Mouse (Mus musculus) thymus, postnatal 10 days (tissue): ENCODE data around the gene Arhgap31.

Source experiments
- DNase-seq, 2 experiments: peaks; one replicate each; pipeline ENCODE4 v3.0.0; 2021; ENCODE audit warnings: low spot score in 2 of 2

The Arhgap31 gene

GRCm38 (mm10) chr16:38652653-38653052 is 60.4 kb downstream of the Arhgap31 start:
- DNase-seq, result no peak

- DNase-seq, result no peak
These were observed 61.3 kb downstream of the Arhgap31 start for GRCm38 (mm10) chr16:38651721-38652231.

DNA sequence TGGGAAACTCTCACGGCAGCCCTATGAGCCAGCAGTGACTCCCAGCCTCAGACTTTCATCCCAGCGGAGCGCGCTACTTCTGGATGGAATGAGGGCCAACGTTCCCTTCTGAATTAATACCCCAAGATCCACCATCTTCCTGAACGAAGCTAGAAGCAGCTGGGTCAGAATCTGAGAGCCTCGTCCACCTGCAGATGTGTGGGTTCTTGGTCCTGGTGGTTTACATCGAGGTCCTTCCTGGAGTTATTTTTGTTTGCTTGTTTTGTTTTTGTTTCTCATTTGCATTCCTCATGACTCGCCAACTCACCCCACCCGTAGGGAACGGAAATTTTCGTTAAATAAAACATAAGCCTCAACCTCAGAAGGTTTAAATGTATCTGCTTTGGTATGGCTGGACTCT is 61.8 kb downstream of the Arhgap31 start:
- DNase-seq, result no peak

DNA sequence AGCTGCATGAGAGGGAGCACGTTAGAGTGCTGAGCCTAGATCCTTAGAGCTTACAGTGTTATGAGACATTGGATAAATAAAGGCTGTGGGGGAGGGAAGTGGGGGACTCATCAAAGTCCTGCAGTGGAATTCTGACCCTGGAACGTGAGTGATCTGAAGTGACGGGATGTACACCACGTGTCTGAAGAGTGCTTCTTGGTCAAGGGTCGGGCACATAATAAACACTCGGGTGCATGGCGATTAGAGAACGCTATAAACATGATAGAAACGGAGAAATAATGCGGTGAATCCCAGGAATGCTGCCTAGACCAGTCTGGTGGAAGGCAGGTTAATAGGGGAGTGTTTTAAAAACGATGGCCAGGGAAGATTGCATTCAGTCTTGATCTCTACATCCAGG is 63.6 kb downstream of the Arhgap31 start:
- no peak for DNase-seq

- no peak for DNase-seq
These were observed 64.2 kb downstream of the Arhgap31 start for GRCm38 (mm10) chr16:38648783-38649430.

DNA sequence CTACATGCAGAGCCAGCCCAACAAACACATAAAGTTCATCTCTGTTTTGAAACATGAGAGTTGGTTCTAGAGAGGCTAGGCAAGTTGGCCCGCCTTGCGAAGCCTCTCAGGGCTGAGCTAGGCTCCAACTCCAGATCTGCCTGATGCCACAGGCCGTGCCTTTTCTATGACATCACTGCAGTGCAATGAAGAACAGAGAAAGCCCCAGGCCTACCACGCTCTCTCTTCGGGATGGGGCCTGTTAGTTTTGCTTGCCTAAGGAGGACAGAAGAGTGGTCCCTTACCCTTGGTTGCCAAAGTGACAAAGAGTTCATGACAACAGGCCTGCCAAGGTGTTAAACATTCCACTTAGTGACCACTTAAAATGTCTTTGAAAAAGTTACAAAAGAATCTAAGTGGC is 64.9 kb downstream of the Arhgap31 start:
- no peak for DNase-seq

GRCm38 (mm10) chr16:38644455-38644854 is 68.6 kb downstream of the Arhgap31 start:
- no peak for DNase-seq

DNA sequence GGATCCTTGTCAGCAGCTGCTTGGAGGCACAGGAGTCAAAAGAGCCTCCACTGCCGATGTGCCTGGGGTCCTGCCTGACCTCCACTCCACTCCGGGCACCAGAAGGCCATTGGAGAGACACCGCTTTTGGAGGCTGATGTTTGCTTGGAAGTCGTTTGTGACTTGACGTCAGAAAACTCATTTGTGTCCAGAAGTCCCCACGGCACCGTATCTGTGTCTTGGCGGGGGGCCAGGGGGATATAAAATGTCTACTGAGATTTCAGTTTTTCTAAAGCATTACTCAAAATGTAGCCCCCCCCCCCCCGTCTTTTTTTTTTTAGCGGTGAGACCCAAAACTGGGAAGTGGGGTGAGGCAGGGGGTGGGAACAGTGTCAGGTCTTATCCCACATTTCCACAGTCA is 76.0 kb downstream of the Arhgap31 start:
- no peak for DNase-seq

GRCm38 (mm10) chr16:38636682-38637081 is 76.4 kb downstream of the Arhgap31 start:
- DNase-seq, result peak; percentile 35 to 42

DNA sequence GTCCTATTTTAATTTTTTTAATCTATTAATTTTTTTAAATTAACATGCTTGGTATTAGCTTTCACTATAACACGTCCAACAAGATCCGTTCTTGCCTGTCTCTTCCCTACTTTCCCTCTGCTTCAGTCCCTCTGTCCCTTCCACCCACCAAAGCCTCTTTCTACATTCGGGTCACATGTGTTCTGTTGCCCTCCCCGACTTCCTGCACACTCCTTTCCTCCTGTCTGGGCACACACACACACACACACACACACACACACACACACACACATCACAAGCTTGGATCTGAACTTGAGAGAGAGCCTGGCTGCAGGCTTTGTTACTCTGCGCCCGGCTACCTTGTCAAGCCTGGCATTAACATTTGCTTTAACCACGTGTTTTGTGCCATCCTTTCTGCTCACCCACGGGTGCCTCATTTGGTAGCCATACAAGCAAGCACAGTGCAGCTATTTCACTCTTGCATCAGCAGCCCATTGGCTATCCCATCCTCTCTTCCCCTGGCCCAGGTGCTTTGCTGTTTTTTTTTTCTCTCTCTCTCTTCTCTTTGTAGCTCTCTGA is 77.2 kb downstream of the Arhgap31 start:
- DNase-seq, result peak; percentile 37 to 40

GRCm38 (mm10) chr16:38632147-38632546 is 80.9 kb downstream of the Arhgap31 start:
- peak; percentile 58 to 79 for DNase-seq

- no peak for DNase-seq
These were observed 87.2 kb downstream of the Arhgap31 start for GRCm38 (mm10) chr16:38625811-38626369.

DNA sequence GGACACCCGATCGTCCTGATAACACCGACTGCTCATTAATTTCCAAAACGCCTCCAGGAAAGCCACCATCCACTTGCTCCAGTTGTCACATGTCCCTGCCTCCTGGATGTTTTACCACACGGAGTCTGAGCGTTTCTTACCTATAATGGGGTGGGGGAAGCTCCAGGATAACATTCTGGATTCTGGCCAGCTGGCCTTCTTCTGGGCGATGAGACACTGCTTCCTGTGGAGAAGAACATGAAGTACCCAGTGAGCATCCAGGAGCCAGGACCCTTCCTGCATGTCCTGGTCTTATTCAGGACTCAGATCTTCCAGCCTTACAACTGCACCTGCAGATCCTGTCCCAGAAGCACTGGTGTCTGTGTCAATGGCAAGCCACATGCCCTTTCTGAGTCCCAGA is 87.7 kb downstream of the Arhgap31 start:
- DNase-seq, result no peak

GRCm38 (mm10) chr16:38624303-38624702 is 88.8 kb downstream of the Arhgap31 start:
- DNase-seq, result no peak

DNA sequence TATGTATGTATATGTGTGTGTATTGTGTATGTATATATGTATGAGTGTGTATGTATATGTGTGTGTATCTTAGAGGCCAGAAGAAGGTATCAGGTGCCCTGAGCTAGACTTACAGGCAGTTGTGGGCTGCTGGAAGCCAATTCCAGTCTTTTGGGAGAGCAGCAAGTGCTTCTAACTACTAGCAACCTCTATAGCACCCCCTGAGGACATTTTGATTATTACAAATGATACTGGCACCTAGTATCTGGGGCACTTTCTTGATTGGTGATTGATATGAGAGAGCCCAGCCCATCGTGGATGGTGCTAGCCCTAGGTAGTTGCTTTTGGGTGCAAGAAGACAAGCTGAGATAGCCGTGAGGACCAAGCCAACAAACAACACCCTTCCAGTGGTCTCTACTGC is 90.8 kb downstream of the Arhgap31 start:
- peak in 1 of 2 experiments; percentile 34 for DNase-seq

GRCm38 (mm10) chr16:38620696-38621450 is 92.2 kb downstream of the Arhgap31 start:
- DNase-seq, result no peak

DNA sequence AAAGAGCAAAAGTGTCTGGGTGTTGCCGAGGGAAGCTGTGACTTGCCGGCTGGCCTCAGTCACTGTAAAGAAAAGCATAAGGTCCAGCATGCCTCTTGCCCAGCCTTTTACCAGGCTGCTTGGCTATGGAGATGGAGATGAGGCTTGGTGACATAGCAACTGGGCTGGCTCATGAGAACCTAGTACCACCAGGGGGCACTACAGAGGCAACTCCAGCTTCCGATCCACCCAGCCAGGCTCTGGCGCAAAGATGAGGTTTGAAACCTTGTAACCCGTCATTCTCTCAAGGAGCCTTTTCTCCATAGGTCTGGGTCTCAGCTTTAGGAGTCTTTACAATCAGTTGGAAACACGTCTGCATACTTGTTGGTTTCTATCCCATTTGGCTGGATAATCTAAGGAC is 94.0 kb downstream of the Arhgap31 start:
- peak; percentile 24 to 80 for DNase-seq

- no peak for DNase-seq
These were observed 95.1 kb downstream of the Arhgap31 start for GRCm38 (mm10) chr16:38617977-38618376.

DNA sequence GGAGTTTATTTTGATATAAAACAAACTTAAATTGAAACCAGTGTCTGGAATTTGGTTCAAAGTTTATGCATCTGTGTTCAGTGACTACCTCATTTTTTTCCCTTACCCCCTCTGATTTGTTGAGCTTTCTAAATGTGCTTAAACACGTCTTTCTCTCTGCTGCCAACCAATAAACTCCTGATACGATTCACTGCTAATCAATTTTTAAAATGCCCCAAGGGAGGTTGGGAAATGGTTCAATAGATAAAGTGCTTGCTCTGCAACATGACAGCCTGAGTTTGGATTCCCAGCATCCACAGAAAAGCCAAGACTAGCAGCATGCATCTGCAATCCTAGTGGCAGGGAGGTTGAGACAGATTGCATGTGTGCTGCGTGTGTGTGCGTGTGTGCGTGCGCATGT is 99.4 kb downstream of the Arhgap31 start:
- no peak for DNase-seq

DNA sequence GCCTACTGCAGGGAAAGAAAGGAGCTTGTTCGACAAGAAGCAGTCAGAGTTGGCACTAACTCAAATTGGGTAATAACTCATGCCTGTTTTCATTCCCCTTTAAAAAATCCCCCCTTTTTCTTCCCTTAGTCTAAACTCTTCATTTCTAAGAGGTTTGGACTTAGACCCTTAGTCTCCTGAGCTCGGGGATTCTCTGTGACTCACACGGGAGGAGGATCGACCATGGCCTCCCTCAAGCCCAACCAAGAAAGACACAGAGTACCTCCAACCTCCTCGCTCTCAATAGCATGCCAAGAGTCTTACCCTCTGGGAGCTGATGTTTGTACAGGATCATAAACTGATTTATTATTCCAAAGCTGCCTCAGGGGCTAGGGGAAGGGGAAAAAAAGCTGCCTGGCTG is 100.4 kb downstream of the Arhgap31 start:
- no peak for DNase-seq

DNA sequence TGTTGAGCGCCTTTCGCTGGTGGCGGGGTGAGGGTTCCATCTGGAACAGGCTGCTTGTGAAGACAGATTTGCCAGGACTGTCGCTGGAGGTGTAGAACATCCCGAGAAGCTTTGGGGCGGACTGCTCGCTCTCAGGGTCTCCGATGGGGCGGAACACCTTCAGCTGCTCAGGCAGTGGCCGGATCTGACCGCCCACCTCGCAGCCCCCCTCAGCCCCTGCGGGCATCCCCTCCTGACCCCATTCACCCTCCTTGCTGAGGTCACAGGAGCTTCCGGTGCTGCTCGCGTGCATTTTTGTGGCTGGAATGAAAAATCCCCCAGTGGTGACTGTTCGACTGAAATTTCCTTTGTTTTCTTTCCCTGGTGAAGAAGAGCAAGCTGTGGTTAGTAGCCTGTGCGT is 104.0 kb downstream of the Arhgap31 start:
- DNase-seq, result no peak

DNA sequence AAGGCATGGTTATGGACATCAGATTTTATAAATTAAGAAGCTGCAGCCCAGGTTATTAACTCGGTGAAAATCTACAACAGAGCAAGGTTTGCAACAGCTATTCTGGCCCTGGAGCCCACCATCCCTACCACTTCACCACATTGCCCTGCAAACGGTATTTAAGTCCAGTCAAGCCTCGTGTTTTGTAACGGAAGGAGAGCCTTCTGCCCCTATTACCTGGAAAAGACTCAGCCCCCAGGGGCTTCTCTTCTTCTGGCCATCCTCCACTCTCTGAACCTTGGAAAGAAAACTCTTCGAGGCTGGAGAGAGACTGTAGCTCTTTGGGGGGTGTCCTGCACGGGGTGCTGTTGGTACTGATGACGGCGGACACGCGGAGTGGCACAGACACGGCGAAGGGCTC is 104.4 kb downstream of the Arhgap31 start:
- no peak for DNase-seq

GRCm38 (mm10) chr16:38606509-38606908 is 106.6 kb downstream of the Arhgap31 start:
- DNase-seq, result no peak
